Mouse (Mus musculus) T-helper 2 cell (primary cell): ENCODE measurements around the gene Mpv17l2.

Experiments
- in situ Hi-C: fragments of 300-600 bp; cut with MboI, MseI; formaldehyde crosslinking; loops from one replicate; pipeline ENCODE4 v1.15.1; 2025; ENCODE audit warnings: high pct_unique_total_duplicates

Mpv17l2 gene

DNA sequence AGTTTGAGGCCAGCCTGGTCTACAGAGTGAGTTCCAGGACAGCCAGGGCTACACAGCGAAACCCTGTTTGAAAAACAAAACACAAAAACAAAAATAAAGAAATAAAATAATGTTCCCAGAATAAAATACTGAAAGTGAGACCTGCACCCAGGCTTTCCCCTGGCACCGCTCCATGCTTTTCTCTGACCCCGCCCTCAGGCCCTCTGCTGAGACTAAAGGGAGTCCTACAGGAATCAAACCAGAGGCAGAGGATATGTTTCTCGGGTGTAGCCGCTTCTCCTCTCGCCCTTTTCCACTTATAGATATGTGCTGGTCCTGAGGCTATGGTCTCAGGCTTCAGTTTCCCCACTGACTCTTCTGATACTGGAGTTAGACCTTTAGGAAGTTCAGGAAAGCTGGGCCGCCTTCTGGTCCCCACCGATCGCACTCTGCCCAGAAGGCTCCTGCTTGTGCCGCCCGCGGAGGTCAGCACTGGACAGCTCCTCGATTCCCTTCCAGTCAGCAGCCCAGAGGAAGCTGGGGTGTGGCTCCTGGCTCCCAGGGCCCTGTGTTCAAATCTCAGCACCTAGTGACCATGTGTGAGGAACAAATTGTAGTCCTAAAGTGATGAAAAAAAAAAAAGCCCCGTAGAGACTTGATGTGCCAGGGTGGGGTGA, 34.8 kb downstream of the Mpv17l2 start:
- in situ Hi-C loops, result no loop called here

DNA sequence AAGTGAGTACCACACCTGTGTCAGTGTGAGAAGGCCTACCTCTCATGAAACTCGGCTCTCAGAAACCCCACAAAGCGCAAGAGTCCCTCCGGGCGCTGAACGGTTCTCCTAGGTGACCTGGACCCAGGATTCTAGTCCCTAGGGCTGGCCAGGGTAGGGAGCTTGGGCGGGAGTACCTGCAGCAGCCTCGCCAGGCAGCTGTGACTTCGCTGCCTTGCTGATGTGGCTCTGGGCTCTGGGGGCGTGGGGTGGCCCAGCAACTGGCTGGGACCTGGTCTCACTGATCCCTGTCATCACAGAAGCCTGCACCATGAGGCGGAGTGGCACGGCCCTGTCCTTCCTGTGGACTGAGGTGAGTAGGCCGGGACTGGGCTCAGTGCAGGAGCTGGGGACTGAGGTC, 36.5 kb downstream of the Mpv17l2 start:
- in situ Hi-C loops, result no loop called here

DNA sequence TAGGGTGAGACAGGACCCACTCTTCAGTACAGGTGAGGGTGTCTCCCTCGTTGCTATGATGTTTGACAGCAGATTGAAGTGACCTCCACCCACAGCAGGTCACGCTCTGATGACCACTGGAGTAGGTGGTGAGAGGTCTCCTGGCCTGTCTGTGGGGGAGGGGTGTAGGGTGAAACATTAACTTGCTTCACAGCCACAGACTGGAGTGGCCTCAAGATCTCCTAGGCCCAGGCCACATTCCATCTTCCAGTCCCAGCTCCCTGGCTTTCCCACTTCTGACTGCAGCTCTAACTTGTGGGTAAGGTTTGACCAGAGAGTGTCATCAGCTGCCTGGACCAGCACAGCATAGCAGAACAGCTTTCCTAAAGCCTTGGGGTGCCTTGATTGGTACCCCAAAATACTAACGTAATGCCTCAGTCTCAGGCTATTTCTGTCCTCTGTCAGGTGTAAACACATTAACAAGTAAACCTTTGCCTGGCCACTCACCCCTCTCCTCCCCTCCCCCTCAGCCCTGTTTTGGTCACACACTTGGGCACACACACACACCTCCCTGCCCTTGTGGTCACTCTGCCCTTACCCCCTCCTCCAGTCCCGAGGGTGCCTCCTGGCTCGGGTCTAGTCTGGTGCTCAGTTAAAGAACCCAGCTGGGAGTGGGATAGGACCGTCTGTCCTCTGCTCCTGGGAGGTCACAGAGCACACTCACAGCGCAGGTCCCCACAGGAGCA, 37.1 kb downstream of the Mpv17l2 start, which contains the start of gene Pde4c:
Gene Pde4c (plus strand): TSS at position 235 of the 725 bp plus-strand sequence.
- in situ Hi-C loops, result no loop called here

DNA sequence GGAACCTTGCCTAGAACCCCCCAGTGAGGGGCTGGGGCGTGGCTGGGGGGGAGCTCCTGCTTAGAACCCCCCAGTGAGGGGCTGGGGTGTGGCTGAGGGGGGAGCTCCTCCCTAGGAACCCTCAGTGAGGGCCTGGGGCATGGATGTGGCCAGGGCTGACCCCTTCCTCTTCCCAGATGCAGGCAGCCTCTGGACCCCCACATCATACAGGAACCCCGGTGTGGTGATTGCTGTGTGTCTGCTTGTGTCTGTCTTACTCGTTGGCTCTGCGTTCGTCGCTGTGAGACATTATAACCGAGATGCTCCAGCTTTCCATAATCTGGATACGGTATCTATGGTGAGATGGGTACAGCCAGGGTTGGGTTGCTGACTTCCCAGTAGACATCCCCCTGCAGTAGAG, 39.1 kb downstream of the Mpv17l2 start:
- in situ Hi-C loops, result no loop called here

DNA sequence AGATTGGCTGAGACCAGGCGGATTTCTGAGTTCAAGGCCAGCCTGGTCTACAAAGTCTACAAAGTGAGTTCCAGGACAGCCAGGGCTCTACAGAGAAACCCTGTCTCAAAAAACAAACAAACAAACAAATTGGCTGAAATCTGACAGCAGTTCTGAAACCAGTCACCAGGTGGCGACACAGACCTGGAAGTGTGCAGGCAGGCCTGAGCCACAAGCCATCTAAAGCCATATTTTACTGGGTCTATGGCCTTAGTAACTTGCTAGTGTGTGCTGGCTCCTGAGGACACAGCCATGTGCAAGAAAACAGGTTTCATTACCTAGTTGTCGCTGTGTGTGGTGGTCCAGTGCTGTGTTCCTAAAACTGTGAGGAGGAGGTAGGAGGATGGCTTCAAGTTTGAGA, 40.0 kb downstream of the Mpv17l2 start:
- in situ Hi-C loops, result no loop called here

DNA sequence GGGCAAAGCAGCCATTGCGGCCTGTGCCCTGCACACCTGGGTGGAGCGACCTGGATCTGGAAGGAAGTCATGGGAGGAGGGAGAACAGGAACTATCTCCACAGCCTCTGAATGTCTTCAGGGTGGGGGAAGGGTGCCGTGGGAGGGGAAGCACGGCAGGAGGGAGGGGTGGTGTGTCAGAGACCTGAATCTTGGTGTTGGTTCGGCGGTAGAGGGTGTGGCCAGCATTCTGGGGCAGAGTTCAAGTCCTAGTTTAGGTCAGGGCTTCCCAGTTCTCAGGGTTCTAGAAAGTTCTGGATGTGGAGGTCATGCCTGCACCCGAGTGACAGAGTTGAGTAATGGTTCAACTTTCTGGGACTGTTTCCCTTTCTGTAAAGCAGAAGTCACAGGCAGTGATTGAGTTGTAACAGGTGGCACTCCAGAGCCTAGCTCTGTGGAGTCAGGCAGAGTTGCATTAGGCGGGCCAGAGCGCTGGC, 40.9 kb downstream of the Mpv17l2 start:
- in situ Hi-C loops, result loop anchor here (5.0 kb wide), 1 partner anchor 47 kb away; no protein-coding TSS in a partner anchor

DNA sequence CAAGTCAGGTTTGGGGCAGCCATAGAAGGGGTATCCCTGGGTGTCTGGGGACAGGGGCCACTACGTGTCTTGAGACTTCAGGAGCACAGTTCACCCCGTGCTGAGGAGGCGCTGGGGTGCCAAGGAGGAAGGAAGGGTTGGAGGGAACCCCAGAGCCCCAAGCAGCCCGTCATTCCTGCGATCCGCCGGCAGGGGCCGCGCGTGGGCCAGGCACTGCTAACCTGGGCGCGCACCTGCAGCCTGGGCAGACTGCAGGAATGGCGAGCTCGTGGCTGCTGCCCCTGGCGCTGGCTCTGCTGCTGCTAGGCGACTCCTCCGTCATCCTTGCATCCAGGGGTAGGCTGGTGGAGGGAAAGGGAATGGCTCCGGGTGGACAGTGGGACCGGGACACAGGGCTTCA, 42.4 kb downstream of the Mpv17l2 start, which contains the start of gene Gm3336:
Gene Gm3336 (plus strand): TSS at position 247 of the 400 bp plus-strand sequence.
- in situ Hi-C loops, result loop anchor here (5.0 kb wide), 1 partner anchor 49 kb away; no protein-coding TSS in a partner anchor

DNA sequence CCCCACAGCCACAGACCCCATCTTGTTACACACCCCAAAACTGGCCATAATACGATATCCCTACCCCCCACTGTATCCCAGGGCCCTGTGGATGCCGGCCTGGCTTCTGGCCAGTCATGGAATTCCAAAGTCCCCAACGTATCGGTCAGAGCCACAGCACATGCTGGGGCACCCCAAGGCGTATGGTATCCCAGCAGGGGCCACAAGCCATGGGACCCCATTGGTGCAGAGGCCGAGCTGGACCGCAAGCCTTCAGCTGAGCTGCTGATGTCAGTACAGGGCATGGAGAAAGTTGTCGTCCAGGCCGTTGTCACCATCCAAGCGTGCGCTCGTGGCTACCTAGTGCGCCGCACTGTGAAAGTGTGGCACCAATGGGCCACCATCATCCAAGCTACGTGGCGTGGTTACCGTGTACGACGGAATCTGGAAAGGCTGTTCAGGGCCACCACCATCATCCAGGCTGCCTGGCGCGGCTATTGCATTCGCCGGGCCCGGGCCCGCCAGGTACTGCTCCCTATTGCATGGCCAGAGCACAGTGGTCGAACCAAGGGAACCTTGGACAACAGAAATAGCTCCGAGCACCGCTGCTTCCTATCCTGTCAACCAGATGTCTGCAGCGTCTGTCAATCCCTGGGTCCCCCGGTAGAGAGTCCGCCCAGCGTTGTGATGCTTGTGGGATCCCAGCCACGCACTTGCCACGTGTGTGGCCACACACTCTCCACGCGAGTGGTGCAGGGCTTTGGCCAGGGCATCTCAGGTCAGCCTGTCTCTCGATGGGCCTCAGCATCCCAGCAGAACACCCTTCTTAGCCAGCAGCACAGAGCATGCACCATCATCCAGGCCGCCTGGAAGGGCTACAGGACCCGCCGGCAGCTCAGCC, 44.0 kb downstream of the Mpv17l2 start:
- in situ Hi-C loops, result loop anchor here (5.0 kb wide), 1 partner anchor 51 kb away; no protein-coding TSS in a partner anchor

DNA sequence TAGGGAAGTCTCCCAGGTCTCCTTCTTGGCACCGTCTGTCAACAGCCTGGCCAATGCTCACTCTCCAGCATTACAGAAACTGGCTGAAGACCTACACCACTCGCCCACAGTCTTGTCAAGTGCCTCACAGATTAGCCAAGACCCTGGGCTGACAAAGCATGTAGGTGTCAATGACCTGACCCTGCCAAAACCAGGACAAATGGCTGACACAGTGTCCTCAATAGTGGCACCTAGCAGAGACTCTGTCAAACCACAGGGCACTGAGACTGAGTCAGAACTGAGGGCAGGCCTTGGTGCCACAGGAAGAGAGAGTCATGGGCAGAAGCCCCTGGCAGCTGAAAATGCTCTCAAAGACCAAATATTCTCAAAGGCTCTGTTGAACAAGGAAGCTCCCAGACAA, 45.7 kb downstream of the Mpv17l2 start:
- in situ Hi-C loops, result loop anchor here (5.0 kb wide), 1 partner anchor 52 kb away; no protein-coding TSS in a partner anchor

DNA sequence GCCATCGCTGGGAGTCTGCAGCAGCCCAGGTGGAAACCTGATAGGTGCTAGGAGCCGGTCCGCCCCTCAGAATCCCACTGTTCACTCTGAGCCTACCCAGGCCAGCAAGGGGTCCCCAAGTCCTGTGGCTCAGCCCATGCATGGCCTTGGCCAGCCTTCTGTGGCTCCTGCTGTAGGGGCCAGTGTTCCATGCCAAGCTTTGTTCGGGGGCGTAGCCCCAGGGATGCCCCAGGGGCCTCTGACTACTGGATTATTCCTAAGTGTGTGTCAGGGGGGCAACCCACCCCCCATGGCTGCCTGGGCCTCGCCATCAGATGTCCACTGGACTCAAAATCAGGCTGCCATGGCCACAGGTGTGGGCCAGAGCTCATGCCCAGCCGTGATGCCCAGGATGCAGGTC, 46.8 kb downstream of the Mpv17l2 start:
- in situ Hi-C loops, result loop anchor here (5.0 kb wide), 2 partner anchors 33 to 52 kb away; partner anchors contain the start of gene Pgpep1

DNA sequence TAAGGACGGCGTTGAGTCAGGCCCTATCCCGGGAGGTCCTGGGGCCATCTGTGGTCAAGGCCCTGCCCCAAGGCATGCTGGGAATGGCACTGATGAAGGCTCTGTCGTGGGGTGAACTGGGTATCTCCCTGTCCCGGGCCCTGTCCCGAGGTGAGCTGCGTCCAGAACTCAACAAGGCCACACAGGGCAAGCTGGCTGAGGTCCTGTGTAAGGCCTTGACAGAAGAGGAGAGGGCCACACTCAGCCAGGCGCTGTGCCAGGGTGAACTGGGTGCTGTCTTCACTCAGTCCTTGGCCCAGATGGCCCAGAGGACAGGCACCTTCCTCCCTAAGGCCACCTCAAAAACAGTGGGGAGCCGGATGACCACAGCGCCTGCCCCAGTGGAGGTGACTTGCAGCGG, 49.7 kb downstream of the Mpv17l2 start:
- in situ Hi-C loops, result loop anchor here (5.0 kb wide), 2 partner anchors 36 to 49 kb away; partner anchors contain the start of gene Pgpep1

DNA sequence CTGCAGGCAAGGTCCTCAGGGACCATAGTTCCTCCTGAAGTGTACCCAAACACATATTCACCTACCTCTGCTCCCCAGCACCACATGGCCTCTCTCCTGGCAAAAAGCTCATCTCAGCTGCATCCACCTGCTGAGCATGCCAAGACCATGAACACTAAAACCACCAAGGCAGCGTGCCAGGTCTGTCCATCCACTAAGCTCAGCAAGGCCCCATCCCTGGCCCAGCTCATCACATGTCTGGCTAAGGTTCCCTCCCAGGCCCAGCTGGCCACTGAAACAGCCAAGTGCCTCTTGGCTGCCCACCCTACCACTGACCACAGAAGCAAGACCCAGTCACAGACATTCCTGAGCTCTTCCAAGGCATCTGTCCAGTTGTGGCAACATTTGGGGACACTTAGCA, 50.5 kb downstream of the Mpv17l2 start:
- in situ Hi-C loops, result loop anchor here (5.0 kb wide), 2 partner anchors 37 to 48 kb away; partner anchors contain the start of gene Pgpep1

DNA sequence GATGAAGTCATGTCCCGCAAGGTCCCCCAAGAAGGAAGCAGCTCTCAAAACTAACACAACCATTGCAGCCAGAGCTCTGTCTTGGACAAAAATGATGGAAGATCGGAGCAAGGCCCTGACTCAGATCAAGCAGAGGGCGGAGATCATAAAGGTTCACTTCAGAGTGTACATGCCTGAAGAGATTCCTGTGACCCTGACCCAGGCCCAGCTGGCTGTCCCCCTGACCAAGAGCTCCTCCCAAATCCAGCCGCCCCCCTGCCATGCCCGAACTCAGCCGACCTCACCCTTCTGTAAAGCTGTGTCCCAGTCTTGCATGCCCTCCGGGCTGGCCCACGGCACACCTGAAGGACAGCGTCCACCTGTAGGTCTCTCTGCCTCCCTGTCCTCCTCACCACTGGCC, 51.0 kb downstream of the Mpv17l2 start:
- in situ Hi-C loops, result loop anchor here (5.0 kb wide), 2 partner anchors 38 to 47 kb away; partner anchors contain the start of gene Pgpep1
